Mouse (Mus musculus) common myeloid progenitor, adult 5-6 weeks (primary cell): ENCODE measurements at regions not wholly inside any gene's neighbourhood (a gene's known extent, or its start where the extent isn't known, plus 50 kb on each side); places are given as distances from the start of the nearest gene placed in this dataset.
"Not testable (repeated sequence)": the region's sequence is repeated elsewhere in the genome, so short reads cannot be mapped to it uniquely, and the experiment has no call there.

Source experiments
- ATAC-seq: replicated peaks from 2 replicates; pipeline ENCODE4 v1.8.0; 2016; ENCODE audit warnings: low read depth, mild to moderate bottlenecking, moderate TSS enrichment, inconsistent platforms; ENCODE audit not compliant: poor library complexity, severe bottlenecking

- ATAC-seq, result no peak
Measured at GRCm38 (mm10) chr4:7960335-7960734, 278.5 kb downstream of the Car8 start.

GRCm38 (mm10) chr4:7948020-7948419 is 290.8 kb downstream of the Car8 start:
- ATAC-seq, result no peak

GRCm38 (mm10) chr4:7921503-7921902 is 317.3 kb downstream of the Car8 start:
- no peak for ATAC-seq

- ATAC-seq, result no peak
Measured at GRCm38 (mm10) chr4:7913191-7913590, 325.6 kb downstream of the Car8 start.

GRCm38 (mm10) chr4:7912675-7913074 is 326.2 kb downstream of the Car8 start:
- ATAC-seq, result peak; percentile 65; the same call in 1 of the 2 replicates

GRCm38 (mm10) chr4:7903130-7903529 is 335.7 kb downstream of the Car8 start:
- no peak for ATAC-seq

- no peak for ATAC-seq
Measured at GRCm38 (mm10) chr4:7894914-7895313, 343.9 kb downstream of the Car8 start.

GRCm38 (mm10) chr4:7891128-7891527 is 347.7 kb downstream of the Car8 start:
- ATAC-seq, result no peak

- ATAC-seq, result no peak
Measured at GRCm38 (mm10) chr4:7854518-7854917, 384.3 kb downstream of the Car8 start.

- 0 out of 2 replicates have a peak, but pooled peaks have one; percentile 65 for ATAC-seq
Measured at GRCm38 (mm10) chr4:7853121-7853782, 385.6 kb downstream of the Car8 start.

- no peak for ATAC-seq
Measured at GRCm38 (mm10) chr4:7852006-7852615, 386.7 kb downstream of the Car8 start.

- peak; percentile 86 for ATAC-seq
Measured at GRCm38 (mm10) chr4:7847411-7847810, 391.4 kb downstream of the Car8 start.

- ATAC-seq, result no peak
Measured at GRCm38 (mm10) chr4:7829126-7829525, 409.7 kb downstream of the Car8 start.

- ATAC-seq, result no peak
Measured at GRCm38 (mm10) chr4:7819847-7820246, 419.0 kb downstream of the Car8 start.

- ATAC-seq, result not testable (repeated sequence)
Measured at GRCm38 (mm10) chr4:7777761-7778160, 461.1 kb downstream of the Car8 start.

- peak; percentile 98 for ATAC-seq
Measured at GRCm38 (mm10) chr4:7755473-7755872, 483.4 kb downstream of the Car8 start.

- ATAC-seq, result 0 out of 2 replicates have a peak, but pooled peaks have one; percentile 33
Measured at GRCm38 (mm10) chr4:7753931-7754330, 484.9 kb downstream of the Car8 start.

GRCm38 (mm10) chr4:7751208-7751607 is 487.6 kb downstream of the Car8 start:
- no peak for ATAC-seq

GRCm38 (mm10) chr4:7722893-7723292 is 515.9 kb downstream of the Car8 start:
- no peak for ATAC-seq

- ATAC-seq, result no peak
Measured at GRCm38 (mm10) chr4:7688516-7688915, 550.3 kb downstream of the Car8 start.

- ATAC-seq, result no peak
Measured at GRCm38 (mm10) chr4:7687231-7687630, 551.6 kb downstream of the Car8 start.

GRCm38 (mm10) chr4:7670795-7671105 is 568.1 kb downstream of the Car8 start:
- no peak for ATAC-seq
